In the genomic region with DNA sequence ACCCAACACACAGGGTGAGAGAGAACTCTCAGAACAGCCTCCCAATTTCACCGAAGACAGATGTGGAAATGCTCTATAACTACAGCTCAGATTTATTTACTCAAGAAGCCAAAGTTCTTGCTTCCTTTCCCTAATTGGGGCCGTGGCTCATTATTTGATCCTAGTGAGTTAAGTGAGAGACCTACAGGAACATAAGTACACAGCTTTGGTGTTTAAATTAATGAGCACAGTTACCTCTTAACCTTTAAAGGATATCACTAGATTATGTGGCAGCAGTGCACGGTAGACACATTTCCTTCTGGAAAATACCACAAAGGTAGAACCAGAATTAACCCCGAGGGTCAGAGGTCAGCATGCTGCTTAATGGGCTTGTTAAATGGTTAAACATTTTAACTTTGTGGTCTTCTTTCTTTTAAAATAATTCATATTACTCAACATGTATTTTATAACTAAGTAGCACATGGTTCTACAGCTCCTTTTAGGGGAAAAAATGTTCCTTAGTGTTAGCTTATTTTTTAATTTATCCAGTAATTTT, we compare ENCODE assay signal across 29 mouse cellular contexts.
DNase-seq lines count a peak whose midpoint lies in the region; ATAC-seq and TF ChIP-seq lines count a peak whose summit lies in the region.
"Had no signal": no experiment of that assay in that cellular context is flagged by ENCODE, and none has a peak within 500 bp of the region (broad histone marks: within the 10 kb centered on the region; RNA-seq: fewer than 3 reads in every experiment).

No protein-coding gene starts in this region.

- no peaks in the 10 kb centered on the region for H3K36me3 ChIP-seq in kidney, adult 2 months (ENCODE audit: control insufficient read depth, insufficient read depth, low read length)
- H3K36me3 ChIP-seq in embryonic facial prominence, embryonic 10.5 days (replicated peaks): no peaks in the 10 kb centered on the region
- no peaks in the 10 kb centered on the region for H3K36me3 ChIP-seq in limb, embryonic 12.5 days
- no peaks in the 10 kb centered on the region for H3K36me3 ChIP-seq in midbrain, embryonic 11.5 days (ENCODE audit: control insufficient read depth, insufficient read depth, low read length)
- H3K36me3 ChIP-seq in forebrain, embryonic 10.5 days (replicated peaks): no peaks in the 10 kb centered on the region
- H3K36me3 ChIP-seq: hindbrain, embryonic 13.5 days; midbrain, embryonic 15.5 days; neural tube, embryonic 15.5 days had no signal

- H3K4me2 ChIP-seq in limb, embryonic 12.5 days: no peak overlapping the region
- no peak overlapping the region for H3K4me2 ChIP-seq in midbrain, embryonic 11.5 days
- H3K4me2 ChIP-seq: heart, embryonic 11.5 days; hindbrain, embryonic 13.5 days; midbrain, embryonic 15.5 days; neural tube, embryonic 15.5 days had no signal

- TF ChIP-seq POLR2A in kidney, adult 2 months (IDR thresholded peaks at IDR 0.05; ENCODE audit: low read depth, low read length): no peak

- H3K9ac ChIP-seq in limb, embryonic 12.5 days (replicated peaks): no peak overlapping the region
- no peak overlapping the region for H3K9ac ChIP-seq in midbrain, embryonic 11.5 days (ENCODE audit: low read length)
- H3K9ac ChIP-seq: hindbrain, embryonic 13.5 days; liver, embryonic 14.5 days; midbrain, embryonic 15.5 days; neural tube, embryonic 15.5 days had no signal

- H3K4me3 ChIP-seq in kidney, adult 2 months (ENCODE audit: insufficient read depth, low read depth, low read length): no peak overlapping the region
- no peak overlapping the region for H3K4me3 ChIP-seq in embryonic facial prominence, embryonic 10.5 days
- H3K4me3 ChIP-seq in limb, embryonic 12.5 days (replicated peaks): no peak overlapping the region
- no peak overlapping the region for H3K4me3 ChIP-seq in midbrain, embryonic 11.5 days (ENCODE audit: low read depth, low read length)
- no peak overlapping the region for H3K4me3 ChIP-seq in forebrain, embryonic 10.5 days
- H3K4me3 ChIP-seq: hindbrain, embryonic 13.5 days; midbrain, embryonic 15.5 days; neural tube, embryonic 15.5 days had no signal

- no peak for ATAC-seq in limb, embryonic 12.5 days (ENCODE audit: insufficient number of reproducible peaks, insufficient read depth, low FRiP score, low TSS enrichment, low read depth)
- no peak for ATAC-seq in midbrain, embryonic 11.5 days (ENCODE audit: low FRiP score)
- ATAC-seq: activated CD4-positive, CD25-positive, alpha-beta regulatory T cell, adult 4 months; forebrain, embryonic 14.5 days; intestine, postnatal 0 days; midbrain, embryonic 15.5 days had no signal

- DNase-seq in kidney, adult 2 months: peak; percentile 50
- DNase-seq in kidney, postnatal 10 days: no peak
- peak; percentile 25 for DNase-seq in embryo, embryonic 10 days (ENCODE audit: low spot score)
- peak; percentile 24 for DNase-seq in embryonic facial prominence, embryonic 10.5 days (ENCODE audit: low spot score)
- DNase-seq in midbrain, embryonic 11.5 days (ENCODE audit: low spot score, missing footprints): no peak
- DNase-seq in forebrain, embryonic 10.5 days (ENCODE audit: extremely low spot score, low spot score): no peak
- DNase-seq: adrenal gland, adult 8-10 months; cerebellum, adult 8-10 months; cerebellum, postnatal 25 days; gastrocnemius, postnatal 25 days; heart, adult 11 months; heart, postnatal 4 days; liver; lung, adult 2 months; lung, postnatal 10 days; retina, postnatal 1 day; right cerebral cortex, postnatal 14 days; thymus, postnatal 4 days had no signal

- no peaks in the 10 kb centered on the region for H3K4me1 ChIP-seq in kidney, adult 2 months (ENCODE audit: control insufficient read depth, insufficient read depth, low read length)
- peaks cover 19% of the 10 kb centered on the region for H3K4me1 ChIP-seq in embryonic facial prominence, embryonic 10.5 days
- H3K4me1 ChIP-seq in limb, embryonic 12.5 days (replicated peaks): peaks cover 24% of the 10 kb centered on the region
- H3K4me1 ChIP-seq in midbrain, embryonic 11.5 days (ENCODE audit: control insufficient read depth, insufficient read depth, low read length): no peaks in the 10 kb centered on the region
- H3K4me1 ChIP-seq in forebrain, embryonic 10.5 days: peaks cover 7% of the 10 kb centered on the region
- H3K4me1 ChIP-seq: hindbrain, embryonic 13.5 days; midbrain, embryonic 15.5 days had no signal

- no peak overlapping the region for H3K27ac ChIP-seq in kidney, adult 2 months (ENCODE audit: insufficient read depth, low read depth, low read length)
- H3K27ac ChIP-seq in embryonic facial prominence, embryonic 10.5 days (replicated peaks): no peak overlapping the region
- peak overlapping the region; percentile 41; the same call in 1 of the 2 replicates for H3K27ac ChIP-seq in limb, embryonic 12.5 days
- H3K27ac ChIP-seq in midbrain, embryonic 11.5 days (ENCODE audit: low read depth, low read length): no peak overlapping the region
- H3K27ac ChIP-seq in forebrain, embryonic 10.5 days: no peak overlapping the region
- H3K27ac ChIP-seq: hindbrain, embryonic 13.5 days; liver, embryonic 14.5 days; macrophage; midbrain, embryonic 15.5 days; neural tube, embryonic 15.5 days had no signal

- H3K27me3 ChIP-seq in kidney, adult 2 months (replicated peaks; ENCODE audit: control insufficient read depth, insufficient read depth, low read length): no peaks in the 10 kb centered on the region
- H3K27me3 ChIP-seq in embryonic facial prominence, embryonic 10.5 days (replicated peaks; ENCODE audit: low read depth, poor library complexity, severe bottlenecking): 0 out of 2 replicates have a peak, but pooled peaks cover 8% of the 10 kb centered on the region
- no peaks in the 10 kb centered on the region for H3K27me3 ChIP-seq in limb, embryonic 12.5 days
- H3K27me3 ChIP-seq in midbrain, embryonic 11.5 days (ENCODE audit: control insufficient read depth, insufficient read depth, low read length): no peaks in the 10 kb centered on the region
- no peaks in the 10 kb centered on the region for H3K27me3 ChIP-seq in forebrain, embryonic 10.5 days (ENCODE audit: poor library complexity, severe bottlenecking)
- H3K27me3 ChIP-seq: CH12.LX; hindbrain, embryonic 13.5 days; midbrain, embryonic 15.5 days; neural tube, embryonic 15.5 days had no signal

- no peak for TF ChIP-seq CTCF in kidney, adult 2 months (conservative IDR thresholded peaks at IDR 0.05; ENCODE audit: insufficient read depth, insufficient read length, low read depth, low read length)

- 40% methylated on average over 4 of the region's 4 CpGs for WGBS in kidney, adult 2 months
- WGBS in embryonic facial prominence, embryonic 10.5 days: 33% methylated on average over 4 of the region's 4 CpGs
- 10% methylated on average over 4 of the region's 4 CpGs for WGBS in limb, embryonic 12.5 days
- WGBS in midbrain, embryonic 11.5 days: 78% methylated on average over 4 of the region's 4 CpGs
- WGBS in forebrain, embryonic 10.5 days: 59% methylated on average over 4 of the region's 4 CpGs

- H3K9me3 ChIP-seq in embryonic facial prominence, embryonic 10.5 days: no peaks in the 10 kb centered on the region
- no peaks in the 10 kb centered on the region for H3K9me3 ChIP-seq in limb, embryonic 12.5 days
- no peaks in the 10 kb centered on the region for H3K9me3 ChIP-seq in midbrain, embryonic 11.5 days (ENCODE audit: control insufficient read depth, low read length)
- H3K9me3 ChIP-seq in forebrain, embryonic 10.5 days: no peaks in the 10 kb centered on the region
- H3K9me3 ChIP-seq: hindbrain, embryonic 13.5 days; midbrain, embryonic 15.5 days; neural tube, embryonic 15.5 days had no signal

Comparison
In these comparisons a context has a peak if more than half of its experiments do, and no peak if none do; other contexts are left out.
1. DNase-seq: peak in kidney, adult 2 months (single experiment), embryo, embryonic 10 days (single experiment) and embryonic facial prominence, embryonic 10.5 days (single experiment); none in kidney, postnatal 10 days (single experiment), midbrain, embryonic 11.5 days (single experiment) and forebrain, embryonic 10.5 days (single experiment).